9 mouse cellular contexts compared by ENCODE assay signal in the genomic region with DNA sequence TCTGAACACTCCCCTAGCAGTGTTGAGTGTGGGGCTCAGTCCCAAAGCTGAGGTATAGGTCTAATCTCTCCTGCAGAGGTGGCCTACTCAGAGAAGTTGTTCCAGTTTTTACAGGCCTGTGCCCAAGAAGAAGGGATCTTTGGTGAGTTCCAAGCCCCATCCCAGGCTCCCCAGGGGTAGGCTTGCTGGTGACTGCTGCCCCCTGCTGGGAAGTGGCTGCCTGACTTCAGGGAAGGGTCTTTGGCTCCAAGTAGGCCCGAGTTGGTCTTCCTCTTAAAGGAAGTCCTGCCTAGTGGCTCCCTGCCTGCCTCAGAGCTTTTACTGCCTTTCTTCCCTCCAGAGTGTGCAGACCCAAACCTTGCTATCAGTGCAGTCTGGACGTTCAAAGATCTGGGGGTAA. TPM values are rescaled to one million over a fixed set of nuclear protein-coding genes. Genes with fewer than 3 reads are reported as not detected.
DNase-seq lines count a peak whose midpoint lies in the region; ATAC-seq and TF ChIP-seq lines count a peak whose summit lies in the region.
"Had no signal": no experiment of that assay in that cellular context is flagged by ENCODE, and none has a peak within 500 bp of the region (broad histone marks: within the 10 kb centered on the region; RNA-seq: fewer than 3 reads in every experiment).

No protein-coding gene starts in this region.

- H3K27me3 ChIP-seq in kidney, embryonic 14.5 days (ENCODE audit: control insufficient read depth, insufficient read depth, low read length), result no peaks in the 10 kb centered on the region
- H3K27me3 ChIP-seq in CH12.LX (replicated peaks), result no peaks in the 10 kb centered on the region
- H3K27me3 ChIP-seq: limb, embryonic 13.5 days had no signal

- TF ChIP-seq RAD21 in CH12.LX (IDR thresholded peaks at IDR 0.05; ENCODE audit: low read depth, low read length), result peak; percentile 55

- peak; percentile 37 to 73 for TF ChIP-seq CTCF in CH12.LX (conservative IDR thresholded peaks at IDR 0.05 in 1 of 2, IDR thresholded peaks at IDR 0.05 in 1 of 2; ENCODE audit: low read depth in 2 of 2, low read length in 2 of 2)

- H3K4me1 ChIP-seq in kidney, embryonic 14.5 days (ENCODE audit: control insufficient read depth, insufficient read depth, low read length), result no peaks in the 10 kb centered on the region
- H3K4me1 ChIP-seq in CH12.LX (ENCODE audit: control insufficient read depth in 1 of 2, insufficient read depth in 2 of 2), result no peaks in the 10 kb centered on the region
- H3K4me1 ChIP-seq: limb, embryonic 13.5 days had no signal

- no peak overlapping the region for H3K27ac ChIP-seq in kidney, embryonic 14.5 days (ENCODE audit: low read depth, low read length)
- H3K27ac ChIP-seq in CH12.LX (ENCODE audit: insufficient read depth, low read depth), result no peak overlapping the region
- H3K27ac ChIP-seq: limb, embryonic 13.5 days had no signal

- no peak overlapping the region for H3K4me2 ChIP-seq in kidney, embryonic 14.5 days (replicated peaks; ENCODE audit: low read depth, low read length)
- H3K4me2 ChIP-seq in CH12.LX (ENCODE audit: insufficient read depth, low read depth, poor library complexity, severe bottlenecking), result no peak overlapping the region
- H3K4me2 ChIP-seq: limb, embryonic 13.5 days had no signal

- TF ChIP-seq EP300 in CH12.LX (IDR thresholded peaks at IDR 0.05; ENCODE audit: low read length), result no peak

- no peak overlapping the region for H3K9ac ChIP-seq in kidney, embryonic 14.5 days (ENCODE audit: low read depth, low read length)
- H3K9ac ChIP-seq in CH12.LX (ENCODE audit: insufficient read depth, low read depth), result no peak overlapping the region
- H3K9ac ChIP-seq: limb, embryonic 13.5 days had no signal

- no peak overlapping the region for H3K4me3 ChIP-seq in kidney, embryonic 14.5 days (ENCODE audit: low read length)
- H3K4me3 ChIP-seq in CH12.LX (replicated peaks in 1 of 3; ENCODE audit: low read depth in 2 of 3, low read length in 2 of 3, poor library complexity in 1 of 3), result no peak overlapping the region
- H3K4me3 ChIP-seq: limb, embryonic 13.5 days had no signal

- ATAC-seq in kidney, embryonic 14.5 days (ENCODE audit: low FRiP score, low TSS enrichment), result no peak

- WGBS in kidney, embryonic 14.5 days, result 38% methylated on average over 2 of the region's 2 CpGs

- in situ Hi-C loops in CH12.LX (cut with MboI; ENCODE audit: low pct_ligation_motif_present, low pct_unique_long_range_greater_than_20kb, low sequenced_read_pairs), result no loop called here

- H3K9me3 ChIP-seq in kidney, embryonic 14.5 days (ENCODE audit: control insufficient read depth, low read length), result no peaks in the 10 kb centered on the region
- no peaks in the 10 kb centered on the region for H3K9me3 ChIP-seq in CH12.LX (replicated peaks; ENCODE audit: low read length)
- H3K9me3 ChIP-seq: limb, embryonic 13.5 days had no signal

- H3K36me3 ChIP-seq in kidney, embryonic 14.5 days (ENCODE audit: control insufficient read depth, insufficient read depth, low read length), result peaks cover 15% of the 10 kb centered on the region; the same call in 1 of the 2 replicates
- H3K36me3 ChIP-seq in CH12.LX (replicated peaks in 1 of 2; ENCODE audit: control insufficient read depth in 1 of 2, insufficient read depth in 1 of 2, low read length in 1 of 2), result peaks cover 43 to 80% of the 10 kb centered on the region in 2 experiments

- DNase-seq in kidney, adult 9 months, result peak; percentile 60
- DNase-seq in CH12.LX (ENCODE audit: extremely low read depth), result peak; percentile 30
- peak; percentile 16 for DNase-seq in T-cell, adult 2 months (ENCODE audit: low spot score)
- DNase-seq in kidney, postnatal 14 days, result peak; percentile 42
- peak; percentile 35 for DNase-seq in retina, postnatal 1 day
- no peak for DNase-seq in cerebellum, adult 18-20 months

- H3K79me2 ChIP-seq in CH12.LX (replicated peaks; ENCODE audit: control insufficient read depth, extremely low read depth, insufficient read depth, poor library complexity, severe bottlenecking), result no peaks in the 10 kb centered on the region

- TF ChIP-seq POLR2A in CH12.LX (IDR thresholded peaks at IDR 0.05; ENCODE audit: low read depth, low read length), result no peak

- dilution Hi-C loops in CH12.LX (cut with MboI; ENCODE audit: extremely low pct_ligation_motif_present, extremely low pct_unique_long_range_greater_than_20kb, low sequenced_read_pairs), result no loop called here

TF ChIP-seq in CH12.LX, 34 proteins besides CTCF, POLR2A, EP300 and RAD21:
- TF ChIP-seq ZNF384 (IDR thresholded peaks at IDR 0.05; ENCODE audit: low read depth, low read length) (no peak), SMC3 (IDR thresholded peaks at IDR 0.05; ENCODE audit: low read depth, low read length) (peak; percentile 58)
TF ChIP-seq in CH12.LX: peak in this region for 1.

RNA-seq across cellular contexts. Expression of gene Fahd2a, which starts 9.2 kb away (rescaled TPM):
- polyA plus RNA-seq in kidney, embryonic 14.5 days (2014; fragmentation: Nextera tagmentation; extraction: Ambion mirVana), result 29.5 and 29.7 TPM in 2 replicates
- total RNA-seq in CH12.LX (2012; rRNA removed) (8.6 and 9.9 TPM in 2 replicates), CH12.LX (2014; rRNA removed) (6.6 and 8.1 TPM in 2 replicates)
- 4.5 and 5.2 TPM in 2 replicates for polyA plus RNA-seq in CH12.LX (2012; ENCODE audit: insufficient read length, low read depth)

RNA-seq across cellular contexts. Expression of gene Gpat2, which starts 10.1 kb away (rescaled TPM):
- polyA plus RNA-seq in kidney, embryonic 14.5 days (2014; fragmentation: Nextera tagmentation; extraction: Ambion mirVana), result 0.15 TPM in 1 of 2 replicates, not detected in the other
- total RNA-seq in CH12.LX (2012; rRNA removed) (0.17 and 0.21 TPM in 2 replicates), CH12.LX (2014; rRNA removed) (0.19 TPM in 2 replicates)
- polyA plus RNA-seq in CH12.LX (2012; ENCODE audit: insufficient read length, low read depth), result 0.45 and 0.63 TPM in 2 replicates
- polyA plus RNA-seq: stomach, embryonic 14.5 days had no signal

Comparison
In these comparisons a context has a peak if more than half of its experiments do, and no peak if none do; other contexts are left out.
1. DNase-seq: peak in kidney, adult 9 months (single experiment), CH12.LX (single experiment), T-cell, adult 2 months (single experiment), kidney, postnatal 14 days (single experiment) and retina, postnatal 1 day (single experiment); none in cerebellum, adult 18-20 months (0 of 2).